Mouse (Mus musculus) right cerebral cortex, postnatal 14 days (tissue): Measurements from ENCODE around the gene Cog1.

Experiments
- DNase-seq: peaks from one replicate; pipeline ENCODE4 v3.0.0; 2022

Gene Cog1

GRCm38 (mm10) chr11:113648690-113649352, at the start of gene Cog1:
Gene Cog1, plus strand, starts transcription at chr11:113649169.
- no peak for DNase-seq

GRCm38 (mm10) chr11:113600526-113601245, 48.3 kb upstream of the Cog1 start:
- no peak for DNase-seq

- no peak for DNase-seq
Observed at GRCm38 (mm10) chr11:113601616-113602343, 47.2 kb upstream of the Cog1 start.

DNA sequence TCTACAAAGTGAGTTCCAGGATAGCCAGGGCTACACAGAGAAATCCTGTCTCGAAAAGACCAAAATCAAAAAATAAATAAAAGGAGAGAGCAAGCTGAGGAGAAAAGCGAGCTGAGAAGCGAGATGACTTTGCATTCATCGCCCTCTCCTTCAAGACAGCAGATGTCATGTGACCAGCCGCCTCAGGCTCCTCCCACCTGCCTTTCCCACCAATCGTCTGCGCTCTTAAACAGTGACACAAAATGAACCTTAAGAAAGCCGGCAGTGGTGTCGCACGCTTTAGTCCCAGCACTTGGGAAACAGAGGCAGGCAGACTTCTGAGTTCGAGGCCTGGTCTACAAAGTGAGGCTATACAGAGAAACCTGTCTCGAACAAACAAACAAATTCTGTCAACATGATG, 41.4 kb upstream of the Cog1 start:
- no peak for DNase-seq

GRCm38 (mm10) chr11:113609581-113609980, 39.4 kb upstream of the Cog1 start:
- DNase-seq: no peak

DNA sequence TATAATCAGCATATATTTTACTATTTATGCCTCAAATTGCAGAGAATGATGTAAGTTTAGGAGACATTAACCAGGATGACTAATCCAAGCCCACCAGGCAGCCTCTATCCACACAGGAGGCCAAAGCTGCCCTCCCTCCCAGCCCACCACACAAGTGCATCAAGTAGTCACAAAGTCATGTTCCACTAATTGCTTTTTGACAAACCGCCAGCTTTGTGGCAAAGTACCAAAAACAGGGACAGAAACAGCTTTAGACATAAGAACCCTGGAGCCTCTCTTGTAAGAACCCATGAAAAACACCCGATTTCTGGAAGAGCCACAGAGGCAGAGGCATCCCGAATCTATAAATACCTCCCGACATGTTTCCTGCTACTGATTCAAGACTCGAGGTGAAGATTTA, 38.7 kb upstream of the Cog1 start:
- DNase-seq: no peak

DNA sequence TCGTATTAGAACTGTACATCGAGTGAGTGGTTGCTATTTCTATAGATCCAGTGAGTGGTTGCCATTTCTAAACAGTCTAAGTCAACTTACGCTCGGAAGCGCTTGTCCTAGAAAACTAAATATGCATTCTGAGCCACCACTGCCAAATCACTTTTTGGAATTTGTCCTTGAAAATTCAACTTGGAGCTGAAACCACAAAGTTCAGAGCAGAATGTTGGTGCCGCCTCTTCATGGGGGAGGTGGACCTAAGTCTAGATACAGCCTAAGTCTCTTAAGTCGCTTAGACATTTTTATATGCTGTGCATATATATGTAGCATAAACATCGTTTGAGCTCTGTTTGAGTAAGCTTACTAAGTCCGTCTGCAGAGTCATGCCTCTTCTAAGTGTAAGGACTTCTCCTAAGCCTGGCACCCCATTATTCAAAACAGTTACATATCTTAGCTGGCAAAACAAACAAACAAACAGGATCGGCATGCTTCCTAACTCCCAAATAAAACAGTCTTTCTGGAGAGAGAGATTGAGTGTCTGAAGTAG, 37.8 kb upstream of the Cog1 start:
- no peak for DNase-seq

- peak; percentile 49 for DNase-seq
Observed at GRCm38 (mm10) chr11:113611664-113612611, 37.0 kb upstream of the Cog1 start.

DNA sequence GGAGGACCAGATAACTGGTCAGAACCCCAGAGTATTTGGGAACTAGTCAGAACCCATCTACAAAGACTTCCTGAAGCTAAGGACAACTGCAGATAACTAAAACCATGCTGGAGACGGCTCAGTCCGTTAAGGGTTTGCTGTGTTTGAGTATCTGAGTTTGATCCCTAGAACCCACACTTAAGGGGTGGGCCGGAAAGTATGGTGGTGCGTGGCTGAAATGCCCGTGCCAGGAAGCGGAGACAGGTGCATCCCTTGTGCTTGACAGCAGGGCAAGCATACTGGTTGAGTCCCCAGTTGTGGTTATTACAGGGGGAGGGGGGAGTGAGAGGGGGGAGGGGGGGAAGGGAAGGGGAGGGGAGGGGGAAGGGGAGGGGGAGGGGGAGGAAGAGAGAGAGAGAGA, 34.5 kb upstream of the Cog1 start:
- no peak for DNase-seq

DNA sequence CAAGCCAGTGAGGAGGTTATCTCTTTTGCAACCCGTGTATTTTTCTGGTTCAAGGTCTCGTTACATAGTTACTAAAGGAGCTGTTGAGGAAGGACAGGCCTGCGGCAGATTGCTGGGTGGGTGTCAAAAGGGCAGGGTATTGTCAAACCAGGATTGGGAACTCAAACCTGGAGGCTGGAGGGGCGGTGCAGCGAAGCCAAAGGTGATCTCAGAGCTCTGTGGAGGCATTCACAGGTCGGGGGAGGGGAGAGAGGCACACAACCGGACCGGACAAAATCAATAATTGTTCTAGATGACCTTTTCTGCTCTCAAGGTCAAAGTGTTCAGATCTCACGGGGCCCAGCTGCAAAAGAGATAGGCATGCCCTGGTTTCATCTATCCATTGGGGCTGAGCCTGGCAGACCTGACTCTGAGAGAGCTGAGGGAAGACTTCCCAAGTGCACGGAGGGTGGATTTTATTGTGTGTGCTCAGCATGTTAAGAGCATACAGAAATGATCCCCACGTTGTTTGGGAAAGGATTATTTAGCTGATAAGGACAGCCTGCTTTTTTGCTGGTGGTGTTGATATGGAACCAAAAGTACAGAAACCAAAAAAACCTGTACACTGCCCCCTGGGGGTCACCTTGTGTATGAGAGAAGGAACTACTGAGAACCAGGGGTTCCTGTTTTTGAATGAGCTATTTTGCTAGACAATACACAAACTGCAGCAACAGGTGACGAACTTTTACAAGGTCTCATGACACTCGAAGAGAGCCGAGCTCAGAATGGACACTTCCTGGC, 31.6 kb upstream of the Cog1 start:
- peak; percentile 81 for DNase-seq

- no peak for DNase-seq
Observed at GRCm38 (mm10) chr11:113618303-113618671, 30.7 kb upstream of the Cog1 start.

DNA sequence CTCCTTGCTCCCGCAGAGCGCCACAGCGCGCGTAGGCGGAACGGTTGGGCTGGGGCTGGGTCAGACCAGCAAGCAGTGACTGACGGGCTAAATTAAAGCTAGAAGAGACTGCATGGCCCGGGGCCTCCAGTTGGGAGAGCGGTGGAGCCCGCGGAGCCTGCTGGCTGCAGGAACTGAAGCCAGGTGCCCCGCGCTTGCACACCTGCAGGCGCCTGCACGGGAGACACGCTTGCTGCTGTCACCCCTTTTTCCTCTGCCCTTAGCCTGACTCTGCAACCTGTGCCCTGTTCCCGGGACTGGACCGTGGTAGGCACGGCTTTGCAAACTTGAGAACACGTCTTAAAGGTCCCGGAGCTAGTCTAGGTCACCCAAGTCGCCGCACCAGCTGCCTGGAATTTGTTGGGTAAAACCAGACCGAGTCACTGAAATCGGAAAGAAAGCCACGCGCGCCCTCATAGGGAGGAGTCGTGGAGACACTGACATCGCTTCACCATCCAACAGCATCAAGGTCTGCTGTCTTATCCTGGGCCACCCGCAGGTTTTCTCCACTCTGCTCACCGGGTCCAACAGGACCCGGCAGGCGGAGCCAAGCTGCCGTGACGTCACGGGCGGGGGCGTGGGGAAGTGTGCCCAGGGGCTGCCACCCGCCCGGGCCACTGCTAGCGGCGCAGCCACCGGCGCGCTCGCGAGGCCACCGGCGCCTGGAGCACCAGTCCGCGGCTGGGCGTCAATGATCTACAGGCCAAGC, 30.1 kb upstream of the Cog1 start, which contains the start of gene Sstr2:
Gene Sstr2, plus strand, starts transcription at position 671 of the 748 bp plus-strand sequence.
- DNase-seq: peak; percentile 83

DNA sequence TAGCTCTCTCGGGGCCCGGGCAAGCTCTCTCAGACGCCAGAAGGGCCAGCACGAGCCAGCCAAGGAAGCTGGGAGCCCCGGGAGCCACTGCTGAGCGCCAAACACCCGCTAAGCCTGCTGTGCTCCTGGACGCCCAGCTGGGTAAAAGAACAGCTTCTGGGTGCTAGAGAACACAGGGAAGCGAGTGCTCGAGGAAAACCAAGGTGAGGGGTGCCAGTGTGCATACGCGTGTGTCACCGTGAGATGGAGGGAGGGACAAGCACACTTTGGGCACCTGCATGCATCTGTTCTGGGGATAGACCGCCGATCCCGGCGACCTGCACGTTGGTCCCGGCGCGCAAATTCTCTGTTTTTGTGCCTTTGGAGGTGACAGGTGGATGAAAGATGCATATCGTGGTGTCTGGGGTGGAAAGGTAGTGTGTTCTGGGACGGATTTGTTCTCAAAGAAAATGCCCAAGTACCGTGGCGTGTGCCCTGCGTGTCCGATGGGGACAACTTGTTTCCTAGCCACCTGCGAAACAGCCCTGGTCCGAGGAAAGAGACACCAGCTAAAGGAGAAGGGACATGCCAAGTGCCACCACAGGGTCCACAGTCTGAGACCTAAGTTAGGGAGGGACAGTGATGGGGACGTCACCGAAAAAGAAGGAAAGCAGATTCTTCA, 29.4 kb upstream of the Cog1 start:
- DNase-seq: no peak

GRCm38 (mm10) chr11:113621001-113621400, 28.0 kb upstream of the Cog1 start:
- DNase-seq: no peak

DNA sequence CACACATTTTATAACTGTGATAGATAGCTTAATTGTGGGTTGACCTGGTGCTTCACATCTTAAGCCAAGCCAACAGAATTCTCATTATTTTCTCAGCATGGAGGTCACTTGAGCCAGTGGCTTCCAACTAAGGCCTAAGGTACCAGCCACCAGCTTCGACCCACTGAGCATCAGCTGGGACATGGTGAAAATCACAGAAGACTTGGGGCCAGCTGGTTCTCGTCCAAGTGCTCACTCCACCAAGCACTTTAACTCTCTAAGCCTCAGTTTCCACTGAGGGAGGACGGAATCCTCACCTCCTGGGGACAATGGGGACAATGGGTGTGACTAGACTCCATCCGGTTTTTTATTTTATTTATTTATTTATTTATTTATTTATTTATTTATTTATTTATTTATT, 26.9 kb upstream of the Cog1 start:
- no peak for DNase-seq

GRCm38 (mm10) chr11:113625437-113625836, 23.5 kb upstream of the Cog1 start:
- no peak for DNase-seq

- no peak for DNase-seq
Observed at GRCm38 (mm10) chr11:113627785-113628184, 21.2 kb upstream of the Cog1 start.

DNA sequence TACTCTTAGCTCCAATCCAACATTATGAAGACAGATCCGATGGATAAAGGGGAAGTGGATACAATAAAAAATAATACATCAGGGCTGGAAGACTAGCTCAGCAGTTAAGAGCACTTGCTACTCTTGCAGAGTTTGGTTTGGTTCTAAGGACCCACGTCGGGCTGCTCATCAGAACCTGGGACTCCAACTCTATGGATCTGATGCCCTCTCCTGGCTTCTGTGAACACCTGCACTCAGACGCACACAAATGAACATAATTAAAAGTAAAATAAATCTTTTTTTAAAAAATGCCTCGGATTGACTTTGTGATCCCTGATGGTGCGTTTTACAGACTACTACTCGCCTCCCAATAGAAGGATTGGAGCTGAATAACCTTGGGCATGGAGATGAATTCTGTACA, 18.3 kb upstream of the Cog1 start:
- DNase-seq: no peak

GRCm38 (mm10) chr11:113631302-113631701, 17.7 kb upstream of the Cog1 start:
- no peak for DNase-seq

GRCm38 (mm10) chr11:113631862-113632261, 17.1 kb upstream of the Cog1 start:
- no peak for DNase-seq
